Mouse (Mus musculus) bone marrow macrophage, adult 2 months (primary cell): ENCODE data around the gene Nbeal2.

Source experiments
- CTCF ChIP-seq: IDR thresholded peaks from 2 replicates; pipeline ENCODE4 v1.5.1; 2012; ENCODE audit warnings: low read depth, mild to moderate bottlenecking, low read length, moderate library complexity
- POLR2A ChIP-seq: IDR thresholded peaks from 2 replicates; pipeline ENCODE4 v1.6.1; 2012; ENCODE audit warnings: mild to moderate bottlenecking, low read depth, low read length, borderline replicate concordance

DNA sequence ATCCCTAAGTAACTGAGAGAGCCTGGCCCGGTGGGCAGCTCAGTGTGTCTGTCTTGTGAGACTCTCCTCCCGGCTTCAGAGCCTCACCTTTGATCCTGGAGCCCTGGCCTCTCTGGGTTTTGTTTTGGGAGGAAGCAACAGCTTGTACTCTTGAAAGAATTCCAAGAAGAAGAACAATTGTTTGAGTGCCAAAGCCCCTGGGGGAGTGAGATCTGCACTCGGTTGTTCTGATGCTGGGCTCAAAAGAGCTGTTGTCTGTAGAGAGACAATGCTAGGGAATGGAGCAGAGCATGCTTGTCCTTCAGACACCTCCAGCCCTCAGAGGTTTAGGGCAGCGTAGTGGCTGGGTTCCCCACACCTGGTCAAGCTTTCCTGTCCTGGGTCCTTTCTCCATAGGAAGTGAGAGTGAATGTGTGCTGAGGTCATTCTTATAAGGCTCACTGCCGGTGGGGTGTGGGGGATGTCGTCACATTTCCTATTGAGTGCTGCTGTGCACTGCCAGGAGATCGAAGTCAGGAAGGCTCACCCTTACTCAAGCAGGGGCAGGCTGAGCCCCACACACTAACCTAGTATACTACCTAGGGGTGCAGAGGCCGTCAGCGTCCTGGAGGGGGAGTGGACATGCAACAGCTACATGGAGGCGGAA lies 19.3 kb upstream of the Nbeal2 start:
- TF ChIP-seq POLR2A (no peak), CTCF (no peak)
